Comparison of ENCODE assay signal across 10 mouse cellular contexts in the genomic region with DNA sequence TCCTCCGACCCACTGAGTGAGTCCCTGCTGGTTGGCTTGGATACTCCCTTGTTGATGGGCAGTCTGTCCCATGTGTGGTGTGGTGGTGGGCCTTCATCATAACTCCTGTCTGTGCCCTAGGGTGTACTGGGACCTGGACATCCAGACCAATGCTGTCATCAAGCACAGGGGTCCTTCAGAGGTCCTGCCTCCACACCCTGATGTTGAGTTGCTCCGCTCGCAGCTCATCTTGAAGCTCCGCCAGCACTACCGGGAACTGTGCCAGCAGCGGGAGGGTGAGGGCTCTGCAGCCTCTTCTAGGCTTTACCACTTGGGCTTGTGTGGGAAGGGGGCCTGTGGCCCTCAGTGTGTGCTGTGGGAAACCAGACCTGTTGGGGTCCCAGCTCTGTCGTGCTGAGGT. TPM values are rescaled to one million over a fixed set of nuclear protein-coding genes. Genes with fewer than 3 reads are reported as not detected.
A peak's percentile ranks its signal among the peaks of the same experiment; 100 is the strongest.
DNase-seq lines count a peak whose midpoint lies in the region; ATAC-seq and TF ChIP-seq lines count a peak whose summit lies in the region.
"Had no signal": no experiment of that assay in that cellular context is flagged by ENCODE, and none has a peak within 500 bp of the region (broad histone marks: within the 10 kb centered on the region; RNA-seq: fewer than 3 reads in every experiment).

No protein-coding gene starts in this region.

- H3K27ac ChIP-seq in kidney, embryonic 15.5 days = no peak overlapping the region
- H3K27ac ChIP-seq in thymus, adult 2 months (ENCODE audit: control insufficient read depth, insufficient read depth, low read length) = no peak overlapping the region

- H3K9ac ChIP-seq in kidney, embryonic 15.5 days = no peak overlapping the region

- no peak overlapping the region for H3K4me3 ChIP-seq in kidney, embryonic 15.5 days (replicated peaks)
- no peak overlapping the region for H3K4me3 ChIP-seq in thymus, adult 2 months (ENCODE audit: control insufficient read depth, insufficient read depth, low read length)
- H3K4me3 ChIP-seq: megakaryocyte, embryonic 14.5 days had no signal

- 62% methylated on average over 7 of the region's 7 CpGs for WGBS in kidney, embryonic 15.5 days
- WGBS in thymus, adult 2 months = 85% methylated on average over 7 of the region's 7 CpGs

- peaks cover 80% of the 10 kb centered on the region for H3K36me3 ChIP-seq in kidney, embryonic 15.5 days
- peaks cover 72% of the 10 kb centered on the region for H3K36me3 ChIP-seq in thymus, adult 2 months (ENCODE audit: control insufficient read depth, insufficient read depth, low read length)

- H3K4me1 ChIP-seq in kidney, embryonic 15.5 days = peaks cover 32% of the 10 kb centered on the region
- peaks cover 3% of the 10 kb centered on the region; the same call in 1 of the 2 replicates for H3K4me1 ChIP-seq in thymus, adult 2 months (replicated peaks; ENCODE audit: control insufficient read depth, insufficient read depth, low read length)

- no peak for ATAC-seq in kidney, embryonic 15.5 days (replicated peaks; ENCODE audit: low FRiP score)
- ATAC-seq: Patski had no signal

- H3K4me2 ChIP-seq in kidney, embryonic 15.5 days = no peak overlapping the region

- intact Hi-C loops in gastrocnemius, postnatal 36 days (cut with DNase I) = no loop called here

- TF ChIP-seq POLR2A in thymus, adult 2 months (IDR thresholded peaks at IDR 0.05; ENCODE audit: control insufficient read depth, extremely low read depth, insufficient read depth, low read length, poor library complexity) = no peak

- H3K27me3 ChIP-seq in kidney, embryonic 15.5 days = no peaks in the 10 kb centered on the region
- H3K27me3 ChIP-seq in thymus, adult 2 months (ENCODE audit: control insufficient read depth, insufficient read depth, low read length) = no peaks in the 10 kb centered on the region
- H3K27me3 ChIP-seq: megakaryocyte, embryonic 14.5 days; Patski had no signal

- no peak for TF ChIP-seq CTCF in thymus, adult 2 months (IDR thresholded peaks at IDR 0.05; ENCODE audit: borderline replicate concordance, control insufficient read depth, extremely low read depth, insufficient read depth, low read length, poor library complexity)

- H3K9me3 ChIP-seq in kidney, embryonic 15.5 days (replicated peaks) = no peaks in the 10 kb centered on the region
- H3K9me3 ChIP-seq: megakaryocyte, embryonic 14.5 days had no signal

- peak; percentile 63 for DNase-seq in kidney, adult 18-20 months
- DNase-seq in brain, adult 2 months (ENCODE audit: low read depth, low spot score) = peak; percentile 85
- DNase-seq in gastrocnemius, postnatal 36 days = peak; percentile 74 to 76
- DNase-seq in layer of hippocampus, postnatal 10 days (ENCODE audit: low spot score in 2 of 2) = peak; percentile 85 to 89
- peak; percentile 81 to 86 for DNase-seq in lung, postnatal 4 days
- no peak for DNase-seq in thymus, adult 2 months
- DNase-seq in embryo, embryonic 10.5 days (ENCODE audit: low spot score) = no peak

RNA-seq across cellular contexts. Expression of a gene that starts 6.7 kb away (rescaled TPM):
- 73.1 and 81.1 TPM in 2 replicates for polyA plus RNA-seq in kidney, embryonic 15.5 days (2015; fragmentation: Nextera tagmentation; extraction: Ambion mirVana)
- 10 to 100 TPM; 23.8 to 26.9 TPM for total RNA-seq in gastrocnemius, postnatal 36 days (2021)
- 10 to 100 TPM; 45.0 to 50.9 TPM for total RNA-seq in layer of hippocampus, postnatal 10 days (2021)
- 79.7 and 87.9 TPM in 2 replicates for polyA plus RNA-seq in thymus, adult 2 months (2012; rRNA removed)

RNA-seq across cellular contexts. Expression of a gene that starts 25.8 kb away (rescaled TPM):
- polyA plus RNA-seq in kidney, embryonic 15.5 days (2015; fragmentation: Nextera tagmentation; extraction: Ambion mirVana) = 12.1 and 14.4 TPM in 2 replicates
- 1 to 10 TPM; 8.8 to 9.3 TPM for total RNA-seq in gastrocnemius, postnatal 36 days (2021)
- 10 to 100 TPM; 24.0 to 24.1 TPM for total RNA-seq in layer of hippocampus, postnatal 10 days (2021)
- polyA plus RNA-seq in thymus, adult 2 months (2012; rRNA removed) = 92.6 and 99.0 TPM in 2 replicates

RNA-seq across cellular contexts. Expression of a gene that starts 28.3 kb away (rescaled TPM):
- polyA plus RNA-seq in kidney, embryonic 15.5 days (2015; fragmentation: Nextera tagmentation; extraction: Ambion mirVana) = 35.6 and 38.7 TPM in 2 replicates
- total RNA-seq in gastrocnemius, postnatal 36 days (2021) = 10 to 100 TPM; 15.3 to 15.7 TPM
- 10 to 100 TPM; 72.9 to 79.2 TPM for total RNA-seq in layer of hippocampus, postnatal 10 days (2021)
- 227 and 263 TPM in 2 replicates for polyA plus RNA-seq in thymus, adult 2 months (2012; rRNA removed)

RNA-seq across cellular contexts. Expression of a gene that starts 52.5 kb away (rescaled TPM):
- 7.0 and 8.9 TPM in 2 replicates for polyA plus RNA-seq in kidney, embryonic 15.5 days (2015; fragmentation: Nextera tagmentation; extraction: Ambion mirVana)
- total RNA-seq in gastrocnemius, postnatal 36 days (2021) = 10 to 100 TPM; 35.8 to 36.3 TPM
- total RNA-seq in layer of hippocampus, postnatal 10 days (2021) = 1 to 10 TPM; 3.5 to 4.7 TPM
- polyA plus RNA-seq in thymus, adult 2 months (2012; rRNA removed) = 24.0 and 31.7 TPM in 2 replicates

RNA-seq across cellular contexts. Expression of a gene that starts 53.1 kb away (rescaled TPM):
- polyA plus RNA-seq in kidney, embryonic 15.5 days (2015; fragmentation: Nextera tagmentation; extraction: Ambion mirVana) = 160 and 170 TPM in 2 replicates
- total RNA-seq in gastrocnemius, postnatal 36 days (2021) = 10 to 100 TPM; 45.6 to 49.4 TPM
- 10 to 100 TPM; 70.8 to 76.9 TPM for total RNA-seq in layer of hippocampus, postnatal 10 days (2021)
- 467 and 538 TPM in 2 replicates for polyA plus RNA-seq in thymus, adult 2 months (2012; rRNA removed)

Comparison
In these comparisons a context has a peak if more than half of its experiments do, and no peak if none do; other contexts are left out.
1. DNase-seq: peak in kidney, adult 18-20 months (single experiment), brain, adult 2 months (single experiment), gastrocnemius, postnatal 36 days (2 of 2), layer of hippocampus, postnatal 10 days (2 of 2) and lung, postnatal 4 days (2 of 2); none in thymus, adult 2 months (single experiment) and embryo, embryonic 10.5 days (single experiment).
2. RNA of a gene that starts 28.3 kb away (total RNA-seq): 72.9 to 79.2 TPM in layer of hippocampus, postnatal 10 days; 15.3 to 15.7 TPM in gastrocnemius, postnatal 36 days; every median in the first group is over 4 times any median in the second.